Mouse (Mus musculus): Measurements from ENCODE around the gene Oxct1. TPM values are rescaled to one million over a fixed set of nuclear protein-coding genes. Genes with fewer than 3 reads are reported as not detected.

The Oxct1 gene
- polyA plus RNA-seq, 1 experiment from 2014 or later = 233 TPM

DNA sequence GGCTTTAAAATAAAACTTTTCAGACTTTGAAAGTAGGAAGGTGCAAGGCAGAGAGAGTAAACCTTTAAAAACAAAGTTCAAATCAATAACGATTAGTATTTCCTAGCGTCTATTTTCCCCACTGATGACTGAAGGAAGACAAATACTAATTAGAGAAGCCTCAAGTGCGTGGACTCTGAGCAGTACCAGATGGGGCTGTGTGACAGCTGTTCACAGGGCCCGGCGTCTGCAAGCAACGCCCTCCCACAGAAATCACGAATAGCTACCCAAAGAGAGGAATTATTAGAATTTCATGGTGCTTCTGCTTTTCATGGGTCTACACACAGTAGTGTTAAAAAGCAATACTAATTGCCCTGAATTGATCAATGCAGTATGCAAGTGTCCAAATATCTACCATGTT, 61.7 kb downstream of the Oxct1 start:
- no peak overlapping the region for H3K9ac ChIP-seq
- 54% methylated on average over 7 of the region's 7 CpGs for WGBS

DNA sequence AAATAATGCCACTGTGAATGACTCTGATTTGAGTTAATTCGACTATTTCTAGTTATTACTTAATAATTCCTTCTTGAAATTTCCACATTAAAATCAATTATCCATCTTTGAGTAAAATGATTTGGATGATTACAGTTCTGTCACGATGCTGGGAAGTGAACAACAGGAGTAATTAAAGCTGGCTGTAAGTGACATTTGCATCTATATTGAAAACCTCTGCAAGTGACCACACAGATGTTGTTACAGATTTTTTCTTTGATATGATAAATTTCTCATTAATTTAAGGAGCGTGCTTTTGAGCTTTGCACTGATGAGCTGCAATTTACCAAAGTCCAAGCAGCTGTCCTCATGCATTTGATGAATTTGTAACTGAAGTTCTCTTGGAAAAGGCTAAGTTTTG, 64.4 kb downstream of the Oxct1 start:
- no peak overlapping the region for H3K9ac ChIP-seq
- no peak overlapping the region for H3K27ac ChIP-seq
- WGBS = 77% methylated on average over 3 of the region's 3 CpGs
- no peak overlapping the region for H3K4me2 ChIP-seq (replicated peaks)
- H3K27me3 ChIP-seq (replicated peaks) = no peaks in the 10 kb centered on the region
- no peaks in the 10 kb centered on the region for H3K36me3 ChIP-seq
- ATAC-seq = no peak
- H3K9me3 ChIP-seq = no peaks in the 10 kb centered on the region
- H3K4me3 ChIP-seq (replicated peaks) = no peak overlapping the region
- no peaks in the 10 kb centered on the region for H3K4me1 ChIP-seq (replicated peaks)

More for the DNA sequence above, 61.7 kb downstream of the Oxct1 start:
- H3K4me1 ChIP-seq (replicated peaks) = no peaks in the 10 kb centered on the region
- no peak overlapping the region for H3K4me2 ChIP-seq (replicated peaks)
- no peaks in the 10 kb centered on the region for H3K9me3 ChIP-seq
- no peak overlapping the region for H3K27ac ChIP-seq
- H3K27me3 ChIP-seq (replicated peaks) = no peaks in the 10 kb centered on the region
- no peaks in the 10 kb centered on the region for H3K36me3 ChIP-seq
- no peak overlapping the region for H3K4me3 ChIP-seq (replicated peaks)
- ATAC-seq = no peak

DNA sequence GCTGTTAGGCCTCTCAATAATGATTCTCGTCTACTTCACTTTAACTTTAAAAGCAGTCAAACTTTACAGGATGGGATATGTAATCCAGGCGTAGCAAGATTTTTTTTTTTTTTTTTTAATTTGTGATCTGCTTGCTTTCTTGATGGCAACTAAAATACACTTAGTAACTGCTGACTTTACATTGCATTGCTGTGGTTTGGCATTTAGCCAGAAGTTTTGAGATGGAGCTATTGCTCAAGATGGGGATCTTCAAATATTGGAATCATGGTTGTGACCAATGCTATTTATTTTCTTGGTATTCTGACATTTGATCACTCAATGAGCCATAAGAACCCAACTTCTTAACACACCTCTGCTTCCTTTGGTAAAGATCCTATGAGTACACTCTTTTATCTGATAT, 66.4 kb downstream of the Oxct1 start:
- no peaks in the 10 kb centered on the region for H3K4me1 ChIP-seq (replicated peaks)
- no peak overlapping the region for H3K9ac ChIP-seq
- no peaks in the 10 kb centered on the region for H3K9me3 ChIP-seq
- H3K4me3 ChIP-seq (replicated peaks) = no peak overlapping the region
- no peaks in the 10 kb centered on the region for H3K27me3 ChIP-seq (replicated peaks)
- H3K27ac ChIP-seq = no peak overlapping the region
- WGBS = 87% methylated on average over 2 of the region's 2 CpGs
- H3K36me3 ChIP-seq = no peaks in the 10 kb centered on the region
- ATAC-seq = no peak
- H3K4me2 ChIP-seq (replicated peaks) = no peak overlapping the region

DNA sequence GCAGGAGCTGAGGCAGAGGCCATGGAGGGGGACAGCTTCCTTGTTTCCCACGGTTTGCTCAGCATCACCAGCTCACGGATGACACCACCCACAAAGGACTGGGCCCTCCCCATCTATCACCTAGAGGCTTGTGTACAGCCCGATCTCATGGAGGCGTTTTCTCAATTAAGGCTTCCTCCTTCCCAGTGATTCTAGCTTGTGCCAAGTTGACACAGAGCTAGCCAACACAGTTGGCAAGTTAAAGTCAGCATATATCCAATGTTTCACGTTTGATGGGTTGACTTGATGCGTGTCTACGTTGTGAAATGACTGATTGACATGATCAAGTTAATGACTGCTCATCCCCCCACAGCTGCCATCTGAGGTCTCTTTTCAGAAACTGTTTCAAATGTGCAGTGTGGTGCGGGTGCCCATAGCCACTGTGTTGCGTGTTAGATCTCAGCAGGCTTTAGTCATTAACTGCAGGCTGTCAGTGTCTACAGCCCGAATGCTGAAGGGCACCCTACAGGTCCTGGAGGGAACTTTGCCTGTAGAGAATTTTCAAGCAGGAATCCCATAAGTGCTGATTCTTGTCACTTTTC, 74.2 kb downstream of the Oxct1 start:
- ATAC-seq = no peak
- no peaks in the 10 kb centered on the region for H3K27me3 ChIP-seq (replicated peaks)
- H3K9ac ChIP-seq = no peak overlapping the region
- H3K9me3 ChIP-seq = no peaks in the 10 kb centered on the region
- H3K4me3 ChIP-seq (replicated peaks) = no peak overlapping the region
- no peak overlapping the region for H3K27ac ChIP-seq
- 0 out of 2 replicates have a peak, but pooled peaks cover 9% of the 10 kb centered on the region for H3K36me3 ChIP-seq
- no peaks in the 10 kb centered on the region for H3K4me1 ChIP-seq (replicated peaks)
- WGBS = 89% methylated on average over 10 of the region's 10 CpGs
- H3K4me2 ChIP-seq (replicated peaks) = no peak overlapping the region

DNA sequence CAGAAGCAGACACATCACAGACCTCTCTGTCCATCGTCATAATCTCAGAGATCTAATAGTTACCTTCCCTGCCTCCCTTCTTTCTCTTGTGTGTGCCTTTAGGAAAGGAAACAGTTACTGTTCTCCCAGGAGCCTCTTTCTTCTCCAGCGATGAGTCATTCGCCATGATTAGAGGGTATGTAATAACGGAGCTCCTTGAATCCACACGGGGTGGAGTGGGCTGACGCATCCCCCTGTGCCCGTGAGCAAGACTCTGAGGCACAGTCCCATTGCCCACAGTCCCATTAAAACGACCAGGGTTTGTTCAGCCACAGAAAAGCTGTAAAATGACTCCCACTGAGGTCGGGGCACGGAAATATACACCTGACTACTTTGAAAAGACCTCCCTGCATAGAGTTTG, 74.8 kb downstream of the Oxct1 start:
- Histone ChIP-seq H3K4me1 (replicated peaks) (no peaks in the 10 kb centered on the region), H3K9ac (no peak overlapping the region), H3K27ac (no peak overlapping the region), H3K36me3 (0 out of 2 replicates have a peak, but pooled peaks cover 9% of the 10 kb centered on the region), H3K4me2 (replicated peaks) (no peak overlapping the region), H3K4me3 (replicated peaks) (no peak overlapping the region), H3K9me3 (no peaks in the 10 kb centered on the region), H3K27me3 (replicated peaks) (no peaks in the 10 kb centered on the region)
- no peak for ATAC-seq
- 75% methylated on average over 10 of the region's 10 CpGs for WGBS

DNA sequence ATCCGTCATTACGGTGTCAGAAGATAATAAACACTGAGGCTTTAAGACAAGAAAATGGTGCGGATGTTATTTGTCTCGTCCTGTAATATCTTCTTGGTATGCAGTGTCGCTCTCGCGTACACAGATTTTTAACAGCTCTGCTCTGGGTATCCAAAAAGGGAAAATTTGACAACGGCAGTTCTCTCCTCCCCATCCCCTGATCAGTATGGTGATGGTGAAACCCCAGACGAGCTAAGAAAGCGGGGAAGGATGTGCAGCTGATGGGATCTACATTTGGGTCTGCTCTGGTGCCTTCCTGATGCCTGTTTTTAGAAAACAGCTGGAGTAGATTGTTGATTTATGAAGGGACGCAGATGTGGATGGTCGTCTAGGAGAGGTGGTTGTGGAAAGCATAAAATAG, 78.1 kb downstream of the Oxct1 start:
- no peak overlapping the region for H3K27ac ChIP-seq
- WGBS = 53% methylated on average over 12 of the region's 12 CpGs
- 0 out of 2 replicates have a peak, but pooled peaks cover 7% of the 10 kb centered on the region for H3K36me3 ChIP-seq
- no peak for ATAC-seq
- no peaks in the 10 kb centered on the region for H3K27me3 ChIP-seq (replicated peaks)
- no peak overlapping the region for H3K9ac ChIP-seq
- H3K4me2 ChIP-seq (replicated peaks) = no peak overlapping the region
- H3K4me3 ChIP-seq (replicated peaks) = no peak overlapping the region
- H3K9me3 ChIP-seq = no peaks in the 10 kb centered on the region
- H3K4me1 ChIP-seq (replicated peaks) = no peaks in the 10 kb centered on the region

DNA sequence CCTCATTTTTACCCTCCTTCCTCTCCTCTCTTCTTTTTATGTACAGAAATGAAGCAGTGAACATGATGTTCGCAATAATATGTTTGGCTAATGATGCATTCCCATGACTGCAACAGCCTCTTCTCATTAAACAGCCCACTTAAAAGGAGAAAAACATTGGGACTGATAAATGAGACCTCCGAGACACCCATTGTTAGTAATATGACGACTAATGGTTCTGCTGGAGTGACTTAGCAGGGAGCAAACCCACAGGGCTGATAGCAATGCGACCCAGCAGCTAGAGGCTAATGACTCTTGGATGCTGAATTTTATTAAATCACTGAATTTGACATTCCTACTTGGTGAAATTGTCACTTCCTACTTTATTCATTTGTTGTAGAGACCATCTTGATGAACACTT, 79.3 kb downstream of the Oxct1 start:
- 60% methylated on average over 4 of the region's 4 CpGs for WGBS
- no peak for ATAC-seq
- no peak overlapping the region for H3K4me2 ChIP-seq (replicated peaks)

DNA sequence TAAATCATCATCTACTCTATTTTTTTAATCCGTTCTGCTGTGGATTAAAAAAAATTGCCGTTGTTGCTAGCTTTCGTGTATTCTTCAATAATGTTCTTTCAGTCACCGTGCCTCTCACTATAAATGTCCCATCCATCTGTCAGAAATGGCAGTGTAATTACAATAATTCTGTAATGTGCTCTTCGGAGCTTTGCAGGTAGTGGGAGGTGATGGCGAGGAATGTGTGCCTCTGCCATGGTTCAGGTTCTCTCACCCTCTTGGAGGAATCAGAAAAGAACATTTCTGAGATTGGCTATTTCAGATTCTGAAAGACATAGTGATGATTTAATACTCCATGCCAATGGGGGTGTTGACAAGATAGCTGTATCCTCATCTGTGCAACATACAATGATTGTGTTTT, 93.8 kb downstream of the Oxct1 start:
- Histone ChIP-seq H3K9me3 (no peaks in the 10 kb centered on the region), H3K27me3 (replicated peaks) (no peaks in the 10 kb centered on the region), H3K36me3 (no peaks in the 10 kb centered on the region), H3K4me3 (replicated peaks) (no peak overlapping the region), H3K4me2 (replicated peaks) (no peak overlapping the region), H3K4me1 (replicated peaks) (no peaks in the 10 kb centered on the region), H3K27ac (no peak overlapping the region), H3K9ac (no peak overlapping the region)
- no peak for ATAC-seq
- WGBS = 94% methylated on average over 6 of the region's 6 CpGs

More for the DNA sequence above, 79.3 kb downstream of the Oxct1 start:
- Histone ChIP-seq H3K9me3 (no peaks in the 10 kb centered on the region), H3K27me3 (replicated peaks) (no peaks in the 10 kb centered on the region), H3K4me3 (replicated peaks) (no peak overlapping the region), H3K9ac (no peak overlapping the region), H3K4me1 (replicated peaks) (no peaks in the 10 kb centered on the region), H3K36me3 (0 out of 2 replicates have a peak, but pooled peaks cover 1% of the 10 kb centered on the region), H3K27ac (no peak overlapping the region)

DNA sequence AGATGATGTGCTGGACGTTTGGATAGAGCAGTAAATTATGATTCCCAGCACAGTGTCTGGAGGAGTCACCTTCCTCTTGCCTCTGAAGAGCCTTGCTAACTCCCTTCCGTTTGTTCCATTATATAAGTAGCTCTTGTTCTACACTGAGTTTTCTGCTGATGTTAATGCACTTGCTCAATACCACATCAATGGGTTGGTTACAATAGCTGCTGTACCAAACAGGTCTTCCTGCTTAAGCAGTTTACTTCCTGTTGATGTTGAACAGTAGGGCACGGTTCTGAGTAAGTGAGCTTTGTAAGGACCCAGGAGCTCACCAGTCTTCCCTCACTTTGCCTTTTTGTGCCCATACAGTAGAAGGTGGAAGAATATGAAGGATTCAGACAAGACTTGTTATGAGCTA, 98.5 kb downstream of the Oxct1 start:
- no peaks in the 10 kb centered on the region for H3K36me3 ChIP-seq
- no peak for ATAC-seq
- H3K27me3 ChIP-seq (replicated peaks) = no peaks in the 10 kb centered on the region
- WGBS = 66% methylated on average over 3 of the region's 3 CpGs
- H3K4me3 ChIP-seq (replicated peaks) = no peak overlapping the region
- H3K27ac ChIP-seq = no peak overlapping the region
- H3K4me1 ChIP-seq (replicated peaks) = no peaks in the 10 kb centered on the region
- H3K9ac ChIP-seq = no peak overlapping the region
- H3K4me2 ChIP-seq (replicated peaks) = no peak overlapping the region
- H3K9me3 ChIP-seq = no peaks in the 10 kb centered on the region

DNA sequence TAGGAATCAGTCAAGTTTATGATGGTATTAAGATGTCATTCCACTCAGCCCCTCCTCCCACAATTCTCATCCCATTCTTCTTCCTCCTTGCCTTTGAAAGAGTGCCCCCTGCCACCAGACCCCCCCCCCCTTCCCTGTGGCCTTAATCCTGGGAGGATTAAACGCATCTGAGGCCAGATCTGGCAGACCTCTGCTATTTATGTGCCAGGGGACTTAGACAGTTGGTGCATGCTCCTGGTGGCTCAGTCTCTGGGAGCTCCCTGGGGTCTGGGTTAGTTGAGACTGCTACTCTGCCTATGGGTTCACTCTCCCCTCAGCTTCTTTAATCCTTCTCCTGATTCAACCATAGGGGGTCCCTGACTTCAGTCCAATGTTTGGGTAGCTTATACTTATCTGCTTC, 112.3 kb downstream of the Oxct1 start:
- ATAC-seq = no peak
- 47% methylated on average over 1 of the region's 1 CpGs for WGBS
- no peak overlapping the region for H3K27ac ChIP-seq

DNA sequence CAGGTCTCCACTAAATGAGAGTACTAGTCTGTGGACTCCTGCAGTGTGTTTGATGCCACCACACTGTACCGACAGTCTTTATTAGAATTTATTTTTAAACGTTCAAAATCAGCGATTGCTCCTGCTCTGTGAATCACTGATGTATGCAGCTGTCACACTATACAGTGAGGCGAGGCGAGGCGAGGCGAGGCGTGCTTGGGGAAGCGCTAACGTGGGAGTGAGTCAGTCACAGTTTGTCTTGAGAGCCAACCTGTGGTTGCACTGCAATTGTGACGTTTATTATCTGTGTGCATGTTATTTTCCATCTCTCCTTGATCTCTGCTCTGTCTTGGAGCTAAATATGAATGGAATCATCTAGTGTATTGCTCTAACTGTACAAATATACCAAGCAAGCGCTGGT, 113.3 kb downstream of the Oxct1 start:
- Histone ChIP-seq H3K36me3 (no peaks in the 10 kb centered on the region; the same call in 1 of the 2 replicates), H3K27me3 (replicated peaks) (no peaks in the 10 kb centered on the region), H3K9me3 (no peaks in the 10 kb centered on the region), H3K4me2 (replicated peaks) (no peak overlapping the region), H3K4me1 (replicated peaks) (no peaks in the 10 kb centered on the region), H3K4me3 (replicated peaks) (no peak overlapping the region), H3K27ac (no peak overlapping the region), H3K9ac (no peak overlapping the region)
- 88% methylated on average over 12 of the region's 12 CpGs for WGBS
- ATAC-seq = no peak

More for the DNA sequence above, 112.3 kb downstream of the Oxct1 start:
- Histone ChIP-seq H3K4me2 (replicated peaks) (no peak overlapping the region), H3K4me3 (replicated peaks) (no peak overlapping the region), H3K27me3 (replicated peaks) (no peaks in the 10 kb centered on the region), H3K9ac (no peak overlapping the region), H3K36me3 (no peaks in the 10 kb centered on the region; the same call in 1 of the 2 replicates), H3K4me1 (replicated peaks) (no peaks in the 10 kb centered on the region), H3K9me3 (no peaks in the 10 kb centered on the region)

DNA sequence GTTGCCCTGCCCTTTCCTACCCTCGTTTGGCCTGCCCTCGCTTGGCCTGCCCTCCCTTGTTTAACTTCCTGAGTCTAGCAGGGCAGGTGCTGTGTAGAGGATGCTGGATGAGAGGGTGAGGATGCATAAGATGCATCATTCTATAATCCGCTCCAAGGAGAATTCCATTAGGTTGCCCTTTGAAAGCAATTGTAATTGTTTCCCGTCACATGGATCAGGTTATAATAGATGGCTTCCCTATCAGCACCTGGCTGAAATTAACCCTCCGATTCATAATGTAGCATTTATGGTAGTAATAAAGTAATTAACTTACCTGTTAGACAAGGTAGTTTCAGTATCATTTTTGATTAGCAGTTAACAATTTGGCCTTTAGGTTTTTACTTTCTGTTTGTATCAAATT, 119.2 kb downstream of the Oxct1 start:
- H3K27ac ChIP-seq = no peak overlapping the region
- H3K4me1 ChIP-seq (replicated peaks) = no peaks in the 10 kb centered on the region
- H3K9ac ChIP-seq = no peak overlapping the region
- no peaks in the 10 kb centered on the region for H3K9me3 ChIP-seq
- H3K4me2 ChIP-seq (replicated peaks) = no peak overlapping the region
- 70% methylated on average over 5 of the region's 5 CpGs for WGBS
- H3K36me3 ChIP-seq = 0 out of 2 replicates have a peak, but pooled peaks cover 3% of the 10 kb centered on the region
- no peak overlapping the region for H3K4me3 ChIP-seq (replicated peaks)
- peak; percentile 43; the same call in 1 of the 2 replicates for ATAC-seq
- H3K27me3 ChIP-seq (replicated peaks) = no peaks in the 10 kb centered on the region

DNA sequence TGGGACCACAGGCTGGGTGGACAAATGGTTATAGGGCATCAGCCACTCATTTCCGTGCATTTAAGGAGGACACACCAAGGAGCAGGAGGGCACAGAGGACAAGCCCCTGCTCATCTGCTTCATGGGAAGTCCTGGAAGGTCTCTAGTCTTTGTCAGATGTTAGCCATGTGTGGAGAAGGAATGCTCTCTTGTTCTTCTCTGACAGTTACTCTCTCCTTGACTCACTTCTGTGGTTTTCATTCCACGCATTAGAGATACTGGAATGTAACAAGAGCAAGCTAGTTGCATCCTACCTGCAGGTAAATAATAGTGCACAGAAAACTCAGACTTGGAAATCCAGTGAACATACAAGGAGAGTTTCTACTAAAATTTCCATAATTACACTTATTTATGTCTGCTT, 121.5 kb downstream of the Oxct1 start:
- no peak for ATAC-seq
- no peak overlapping the region for H3K4me2 ChIP-seq (replicated peaks)
- H3K9me3 ChIP-seq = no peaks in the 10 kb centered on the region
- no peak overlapping the region for H3K27ac ChIP-seq
- no peaks in the 10 kb centered on the region for H3K27me3 ChIP-seq (replicated peaks)
- no peak overlapping the region for H3K4me3 ChIP-seq (replicated peaks)
- no peaks in the 10 kb centered on the region for H3K4me1 ChIP-seq (replicated peaks)
- 0 out of 2 replicates have a peak, but pooled peaks cover 3% of the 10 kb centered on the region for H3K36me3 ChIP-seq
- 84% methylated on average over 2 of the region's 2 CpGs for WGBS
- no peak overlapping the region for H3K9ac ChIP-seq
